Mouse (Mus musculus) hematopoietic stem cell, adult 5-6 weeks (primary cell): ENCODE data around the gene Chchd2. TPM values are rescaled to one million over a fixed set of nuclear protein-coding genes. Genes with fewer than 3 reads are reported as not detected.
A peak's percentile ranks its signal among the peaks of the same experiment; 100 is the strongest.
"Not testable (repeated sequence)": the region's sequence is repeated elsewhere in the genome, so short reads cannot be mapped to it uniquely, and the experiment has no call there.

ENCODE experiments used
- ATAC-seq, 2 experiments: fragments of 125-278 bp in 1 of 2; replicated peaks in 1 of 2; 2 replicates each; pipeline ENCODE4 v1.8.0; 2016 to 2017; ENCODE audit warnings: inconsistent platforms in 2 of 2, mild to moderate bottlenecking in 2 of 2, moderate number of reproducible peaks in 2 of 2, low read depth in 1 of 2, moderate TSS enrichment in 1 of 2; ENCODE audit not compliant: low FRiP score in 2 of 2, poor library complexity in 2 of 2, severe bottlenecking in 2 of 2, insufficient read depth in 1 of 2, low TSS enrichment in 1 of 2
- total RNA-seq: library from RNA; stranded (forward); fragments of 172-1452, 232-1000 nt; gene quantifications from 2 replicates; pipeline ENCODE4 v1.2.3, GENCODE M21; 2017

Gene Chchd2
- 122 and 190 TPM in 2 replicates for total RNA-seq

- peak; percentile 98 to 100 for ATAC-seq
These were observed at the start of gene Chchd2 for GRCm38 (mm10) chr5:129886911-129887636. Gene Chchd2 (minus strand): TSS chr5:129887470.

- ATAC-seq: no peak
These were observed 49.7 kb upstream of the Chchd2 start for GRCm38 (mm10) chr5:129936941-129937340.

- peak in 1 of 2 experiments; percentile 36; a peak in 2 of 4 replicates for ATAC-seq
These were observed 42.9 kb upstream of the Chchd2 start for GRCm38 (mm10) chr5:129929924-129930855.

DNA sequence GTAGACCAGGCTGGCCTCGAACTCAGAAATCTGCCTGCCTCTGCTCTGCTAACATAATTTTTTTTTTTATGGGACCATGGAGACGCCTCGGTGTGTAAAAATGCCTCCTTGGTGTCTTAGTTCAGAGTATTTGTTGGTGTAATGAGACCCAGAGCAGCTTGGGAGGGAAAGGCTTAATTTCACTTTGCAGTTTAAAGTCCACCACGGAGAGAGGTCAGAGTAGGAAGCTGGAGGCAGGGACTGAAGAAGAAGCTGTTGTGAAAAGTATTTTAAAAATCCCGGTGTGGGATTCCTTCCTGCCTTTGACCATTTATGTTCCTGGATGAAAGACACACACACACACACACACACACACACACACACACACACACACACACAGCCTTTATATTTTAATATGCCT, 38.7 kb upstream of the Chchd2 start:
- no peak for ATAC-seq

- ATAC-seq: no peak
These were observed 37.7 kb upstream of the Chchd2 start for GRCm38 (mm10) chr5:129924820-129925452.

GRCm38 (mm10) chr5:129921972-129922371, 34.7 kb upstream of the Chchd2 start:
- ATAC-seq: no peak

DNA sequence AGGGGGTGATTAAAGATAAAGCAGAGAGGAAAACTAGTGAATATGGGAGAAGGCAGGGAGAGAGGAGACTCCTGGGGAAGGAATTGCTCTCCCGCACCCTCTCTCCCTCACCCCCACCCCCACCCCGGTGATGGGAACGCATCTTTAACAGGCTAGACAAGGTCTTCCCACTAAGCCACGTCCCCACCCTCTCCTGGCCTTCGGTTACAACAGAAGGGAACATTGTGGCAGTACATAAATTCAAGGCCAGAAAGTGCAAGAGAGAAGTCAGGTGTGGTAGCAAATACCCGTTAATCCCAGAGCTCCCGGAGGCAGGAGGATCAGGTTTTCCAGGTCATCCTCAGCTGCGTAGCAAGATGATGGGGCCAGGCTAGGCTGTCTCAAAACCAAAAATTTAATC, 32.0 kb upstream of the Chchd2 start:
- no peak for ATAC-seq

GRCm38 (mm10) chr5:129918752-129919151, 31.5 kb upstream of the Chchd2 start:
- no peak for ATAC-seq

GRCm38 (mm10) chr5:129918065-129918651, 30.9 kb upstream of the Chchd2 start:
- no peak for ATAC-seq

DNA sequence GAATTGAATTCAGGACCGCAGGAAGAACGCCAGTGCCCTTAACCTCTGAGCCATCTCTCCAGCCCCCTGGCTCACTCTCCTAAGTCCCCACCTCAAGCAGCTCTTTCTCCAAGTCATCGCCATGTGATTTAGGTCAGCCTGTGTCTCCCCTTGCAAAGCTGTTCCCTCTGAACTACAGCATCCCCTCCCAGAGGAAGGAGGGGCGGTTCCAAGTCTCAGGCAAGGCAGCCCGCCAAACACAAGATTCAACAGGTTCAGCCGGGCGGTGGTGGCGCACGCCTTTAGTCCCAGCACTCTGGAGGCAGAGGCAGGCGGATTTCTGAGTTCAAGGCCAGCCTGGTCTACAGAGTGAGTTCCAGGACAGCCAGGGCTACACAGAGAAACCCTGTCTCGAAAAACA, 28.2 kb upstream of the Chchd2 start:
- not testable (repeated sequence) for ATAC-seq

- peak; percentile 72 to 80; a peak in 3 of 4 replicates for ATAC-seq
These were observed 26.8 kb upstream of the Chchd2 start for GRCm38 (mm10) chr5:129914024-129914423.

- ATAC-seq: no peak
These were observed 22.3 kb upstream of the Chchd2 start for GRCm38 (mm10) chr5:129909591-129909990.

GRCm38 (mm10) chr5:129909147-129909546, 21.9 kb upstream of the Chchd2 start:
- no peak for ATAC-seq

GRCm38 (mm10) chr5:129908242-129908965, 21.1 kb upstream of the Chchd2 start, which contains the start of gene Nupr1l:
Gene Nupr1l (plus strand): TSS chr5:129908540.
- ATAC-seq: peak; percentile 95 to 97

- ATAC-seq: no peak
These were observed 20.5 kb upstream of the Chchd2 start for GRCm38 (mm10) chr5:129907775-129908174.

DNA sequence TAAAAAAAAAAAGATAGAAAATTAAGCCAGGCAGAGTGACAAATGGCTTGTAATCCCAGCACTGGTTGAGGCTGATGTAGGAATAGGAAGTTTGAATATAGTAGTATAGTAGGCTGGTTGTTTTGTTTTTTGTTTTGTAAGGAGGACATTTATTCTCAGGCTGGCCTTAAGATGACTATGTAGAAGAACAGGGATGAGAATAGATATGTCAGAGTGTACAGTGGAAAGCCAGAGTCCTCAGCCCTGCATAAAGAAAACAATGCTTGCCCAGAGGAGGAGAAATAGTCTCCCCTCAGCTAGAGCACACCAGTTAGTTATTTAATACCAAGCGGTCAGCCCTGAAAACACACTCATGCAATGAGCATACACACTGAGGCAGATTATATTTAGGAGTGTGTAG, 11.2 kb upstream of the Chchd2 start, which contains the start of gene Phkg1:
TSS of gene Phkg1 (minus strand) at position 101 of the 400 bp plus-strand sequence.
- no peak for ATAC-seq
